Mouse (Mus musculus): ENCODE measurements around the gene Hectd2. TPM values are rescaled to one million over a fixed set of nuclear protein-coding genes. Genes with fewer than 3 reads are reported as not detected.

Gene Hectd2
- polyA plus RNA-seq, 1 experiment from 2014 or later, result 3.2 TPM

GRCm38 (mm10) chr19:36609229-36609628, 54.8 kb downstream of the Hectd2 start:
- DNase-seq (ENCODE audit: low spot score) (no peak), ATAC-seq (replicated peaks; ENCODE audit: insufficient number of reproducible peaks, low FRiP score, low TSS enrichment, low read depth) (no peak)
- no peak overlapping the region for H3K9ac ChIP-seq (replicated peaks; ENCODE audit: low read length)
- H3K4me2 ChIP-seq (ENCODE audit: low read depth, low read length), result no peak overlapping the region
- H3K4me3 ChIP-seq (ENCODE audit: low read depth, low read length), result no peak overlapping the region
- WGBS, result 51% methylated on average over 3 of the region's 3 CpGs
- no peaks in the 10 kb centered on the region for H3K27me3 ChIP-seq (ENCODE audit: control insufficient read depth, insufficient read depth, low read length)
- H3K4me1 ChIP-seq (ENCODE audit: control insufficient read depth, insufficient read depth, low read length), result no peaks in the 10 kb centered on the region
- H3K27ac ChIP-seq (replicated peaks; ENCODE audit: low read depth, low read length), result no peak overlapping the region
- H3K9me3 ChIP-seq (replicated peaks; ENCODE audit: control insufficient read depth, low read length), result no peaks in the 10 kb centered on the region
- H3K36me3 ChIP-seq (replicated peaks; ENCODE audit: control insufficient read depth, insufficient read depth, low read depth, low read length), result no peaks in the 10 kb centered on the region

GRCm38 (mm10) chr19:36610309-36610708, 55.9 kb downstream of the Hectd2 start:
- DNase-seq (ENCODE audit: low spot score) (no peak), ATAC-seq (replicated peaks; ENCODE audit: insufficient number of reproducible peaks, low FRiP score, low TSS enrichment, low read depth) (no peak)
- WGBS, result 79% methylated on average over 2 of the region's 2 CpGs
- Histone ChIP-seq H3K9ac (replicated peaks; ENCODE audit: low read length) (no peak overlapping the region), H3K4me3 (ENCODE audit: low read depth, low read length) (no peak overlapping the region), H3K27me3 (ENCODE audit: control insufficient read depth, insufficient read depth, low read length) (no peaks in the 10 kb centered on the region), H3K36me3 (replicated peaks; ENCODE audit: control insufficient read depth, insufficient read depth, low read depth, low read length) (no peaks in the 10 kb centered on the region), H3K4me2 (ENCODE audit: low read depth, low read length) (no peak overlapping the region), H3K4me1 (ENCODE audit: control insufficient read depth, insufficient read depth, low read length) (no peaks in the 10 kb centered on the region), H3K27ac (replicated peaks; ENCODE audit: low read depth, low read length) (no peak overlapping the region), H3K9me3 (replicated peaks; ENCODE audit: control insufficient read depth, low read length) (no peaks in the 10 kb centered on the region)

- DNase-seq (ENCODE audit: low spot score), result no peak
- Histone ChIP-seq H3K27me3 (ENCODE audit: control insufficient read depth, insufficient read depth, low read length) (no peaks in the 10 kb centered on the region), H3K4me3 (ENCODE audit: low read depth, low read length) (no peak overlapping the region), H3K9ac (replicated peaks; ENCODE audit: low read length) (no peak overlapping the region), H3K27ac (replicated peaks; ENCODE audit: low read depth, low read length) (no peak overlapping the region), H3K4me2 (ENCODE audit: low read depth, low read length) (no peak overlapping the region), H3K4me1 (ENCODE audit: control insufficient read depth, insufficient read depth, low read length) (no peaks in the 10 kb centered on the region), H3K36me3 (replicated peaks; ENCODE audit: control insufficient read depth, insufficient read depth, low read depth, low read length) (no peaks in the 10 kb centered on the region), H3K9me3 (replicated peaks; ENCODE audit: control insufficient read depth, low read length) (no peaks in the 10 kb centered on the region)
- ATAC-seq (replicated peaks; ENCODE audit: insufficient number of reproducible peaks, low FRiP score, low TSS enrichment, low read depth), result no peak
- 87% methylated on average over 1 of the region's 1 CpGs for WGBS
These were observed 71.5 kb downstream of the Hectd2 start for GRCm38 (mm10) chr19:36625906-36626305.

GRCm38 (mm10) chr19:36626881-36627280, 72.4 kb downstream of the Hectd2 start:
- WGBS, result 86% methylated on average over 4 of the region's 4 CpGs
- DNase-seq (ENCODE audit: low spot score), result no peak
- Histone ChIP-seq H3K36me3 (replicated peaks; ENCODE audit: control insufficient read depth, insufficient read depth, low read depth, low read length) (no peaks in the 10 kb centered on the region), H3K9me3 (replicated peaks; ENCODE audit: control insufficient read depth, low read length) (no peaks in the 10 kb centered on the region), H3K4me2 (ENCODE audit: low read depth, low read length) (no peak overlapping the region), H3K27me3 (ENCODE audit: control insufficient read depth, insufficient read depth, low read length) (no peaks in the 10 kb centered on the region), H3K4me3 (ENCODE audit: low read depth, low read length) (no peak overlapping the region), H3K27ac (replicated peaks; ENCODE audit: low read depth, low read length) (no peak overlapping the region), H3K4me1 (ENCODE audit: control insufficient read depth, insufficient read depth, low read length) (no peaks in the 10 kb centered on the region), H3K9ac (replicated peaks; ENCODE audit: low read length) (no peak overlapping the region)
- ATAC-seq (replicated peaks; ENCODE audit: insufficient number of reproducible peaks, low FRiP score, low TSS enrichment, low read depth), result no peak

- H3K27ac ChIP-seq (replicated peaks; ENCODE audit: low read depth, low read length), result no peak overlapping the region
- 76% methylated on average over 9 of the region's 9 CpGs for WGBS
These were observed 75.0 kb downstream of the Hectd2 start for GRCm38 (mm10) chr19:36629394-36629910.

GRCm38 (mm10) chr19:36630361-36630760, 75.9 kb downstream of the Hectd2 start:
- WGBS, result 81% methylated on average over 5 of the region's 5 CpGs
- Histone ChIP-seq H3K9ac (replicated peaks; ENCODE audit: low read length) (no peak overlapping the region), H3K9me3 (replicated peaks; ENCODE audit: control insufficient read depth, low read length) (no peaks in the 10 kb centered on the region), H3K27me3 (ENCODE audit: control insufficient read depth, insufficient read depth, low read length) (no peaks in the 10 kb centered on the region), H3K4me1 (ENCODE audit: control insufficient read depth, insufficient read depth, low read length) (no peaks in the 10 kb centered on the region), H3K4me3 (ENCODE audit: low read depth, low read length) (no peak overlapping the region), H3K27ac (replicated peaks; ENCODE audit: low read depth, low read length) (no peak overlapping the region), H3K36me3 (replicated peaks; ENCODE audit: control insufficient read depth, insufficient read depth, low read depth, low read length) (no peaks in the 10 kb centered on the region), H3K4me2 (ENCODE audit: low read depth, low read length) (no peak overlapping the region)
- ATAC-seq (replicated peaks; ENCODE audit: insufficient number of reproducible peaks, low FRiP score, low TSS enrichment, low read depth) (no peak), DNase-seq (ENCODE audit: low spot score) (no peak)

More at GRCm38 (mm10) chr19:36629394-36629910, 75.0 kb downstream of the Hectd2 start:
- Histone ChIP-seq H3K4me2 (ENCODE audit: low read depth, low read length) (no peak overlapping the region), H3K4me3 (ENCODE audit: low read depth, low read length) (no peak overlapping the region), H3K9ac (replicated peaks; ENCODE audit: low read length) (no peak overlapping the region), H3K4me1 (ENCODE audit: control insufficient read depth, insufficient read depth, low read length) (no peaks in the 10 kb centered on the region), H3K36me3 (replicated peaks; ENCODE audit: control insufficient read depth, insufficient read depth, low read depth, low read length) (no peaks in the 10 kb centered on the region), H3K27me3 (ENCODE audit: control insufficient read depth, insufficient read depth, low read length) (no peaks in the 10 kb centered on the region), H3K9me3 (replicated peaks; ENCODE audit: control insufficient read depth, low read length) (no peaks in the 10 kb centered on the region)
- no peak for DNase-seq (ENCODE audit: low spot score)
- ATAC-seq (replicated peaks; ENCODE audit: insufficient number of reproducible peaks, low FRiP score, low TSS enrichment, low read depth), result no peak

- Histone ChIP-seq H3K27ac (replicated peaks; ENCODE audit: low read depth, low read length) (no peak overlapping the region), H3K9ac (replicated peaks; ENCODE audit: low read length) (no peak overlapping the region), H3K4me2 (ENCODE audit: low read depth, low read length) (no peak overlapping the region), H3K27me3 (ENCODE audit: control insufficient read depth, insufficient read depth, low read length) (no peaks in the 10 kb centered on the region), H3K36me3 (replicated peaks; ENCODE audit: control insufficient read depth, insufficient read depth, low read depth, low read length) (no peaks in the 10 kb centered on the region), H3K4me3 (ENCODE audit: low read depth, low read length) (no peak overlapping the region), H3K9me3 (replicated peaks; ENCODE audit: control insufficient read depth, low read length) (no peaks in the 10 kb centered on the region), H3K4me1 (ENCODE audit: control insufficient read depth, insufficient read depth, low read length) (no peaks in the 10 kb centered on the region)
- DNase-seq (ENCODE audit: low spot score) (no peak), ATAC-seq (replicated peaks; ENCODE audit: insufficient number of reproducible peaks, low FRiP score, low TSS enrichment, low read depth) (no peak)
- WGBS, result 87% methylated on average over 7 of the region's 7 CpGs
These were observed 80.3 kb downstream of the Hectd2 start for GRCm38 (mm10) chr19:36634771-36635170.

GRCm38 (mm10) chr19:36637223-36637622, 82.8 kb downstream of the Hectd2 start:
- 84% methylated on average over 3 of the region's 3 CpGs for WGBS
- Histone ChIP-seq H3K4me3 (ENCODE audit: low read depth, low read length) (no peak overlapping the region), H3K9ac (replicated peaks; ENCODE audit: low read length) (no peak overlapping the region), H3K4me1 (ENCODE audit: control insufficient read depth, insufficient read depth, low read length) (no peaks in the 10 kb centered on the region), H3K4me2 (ENCODE audit: low read depth, low read length) (no peak overlapping the region), H3K9me3 (replicated peaks; ENCODE audit: control insufficient read depth, low read length) (no peaks in the 10 kb centered on the region), H3K36me3 (replicated peaks; ENCODE audit: control insufficient read depth, insufficient read depth, low read depth, low read length) (no peaks in the 10 kb centered on the region), H3K27me3 (ENCODE audit: control insufficient read depth, insufficient read depth, low read length) (no peaks in the 10 kb centered on the region), H3K27ac (replicated peaks; ENCODE audit: low read depth, low read length) (no peak overlapping the region)
- ATAC-seq (replicated peaks; ENCODE audit: insufficient number of reproducible peaks, low FRiP score, low TSS enrichment, low read depth) (no peak), DNase-seq (ENCODE audit: low spot score) (no peak)
